Mouse (Mus musculus) spleen, adult 2 months (tissue): ENCODE measurements at regions not wholly inside any gene's neighbourhood (a gene's known extent, or its start where the extent isn't known, plus 50 kb on each side); places are given as distances from the start of the nearest gene placed in this dataset.

Source experiments
- CTCF ChIP-seq: fragments of 200-500 bp; IDR thresholded peaks from 2 replicates; pipeline ENCODE4 v1.5.1; 2011; ENCODE audit warnings: mild to moderate bottlenecking, inconsistent platforms; ENCODE audit not compliant: insufficient read depth, insufficient read length, insufficient replicate concordance; ENCODE audit errors: extremely low read depth
- POLR2A ChIP-seq: fragments of 200-500 bp; IDR thresholded peaks from 2 replicates; pipeline ENCODE4 v1.6.1; 2011; ENCODE audit warnings: low read depth, low read length, inconsistent platforms

DNA sequence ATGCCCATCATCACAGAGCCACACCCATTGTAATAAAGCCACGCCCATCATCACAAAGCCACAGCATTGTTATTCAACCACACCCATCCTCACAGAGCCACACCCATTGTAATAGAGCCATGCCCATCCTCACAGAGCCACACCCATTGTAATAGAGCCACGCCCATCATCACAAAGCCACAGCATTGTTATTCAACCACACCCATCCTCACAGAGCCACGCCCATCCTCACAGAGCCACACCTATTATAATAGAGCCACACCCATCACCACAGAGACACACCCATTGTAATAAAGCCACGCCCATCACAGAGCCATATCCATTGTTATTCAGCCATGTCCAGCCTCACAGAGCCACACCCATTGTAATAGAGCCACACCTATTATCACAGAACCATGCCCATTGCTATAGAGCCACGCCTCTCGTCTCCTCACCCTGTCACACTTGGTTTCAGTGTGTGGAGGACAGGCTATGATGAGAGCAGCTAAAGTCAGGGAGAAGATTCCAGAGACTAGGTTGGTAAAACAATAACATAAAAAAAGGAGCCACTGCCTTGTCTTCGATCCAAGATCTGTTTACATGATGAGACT, 85.6 kb downstream of the Gxylt1 start:
- TF ChIP-seq POLR2A (no peak), CTCF (no peak)
